Mouse (Mus musculus): ENCODE measurements around the gene Plp2. TPM values are rescaled to one million over a fixed set of nuclear protein-coding genes. Genes with fewer than 3 reads are reported as not detected.

Plp2 gene
- polyA plus RNA-seq, 1 experiment from 2014 or later: 79.5 TPM

Other genes with a start within 250 kb of the Plp2 start
- 0.06 TPM in 1 of 2 replicates, not detected in the other for gene Foxp3, start 97.7 kb downstream of the Plp2 start, polyA plus RNA-seq (2014; fragmentation: Nextera tagmentation; extraction: Ambion mirVana)
- gene Ppp1r3f, start 97.1 kb downstream of the Plp2 start, polyA plus RNA-seq (2014; fragmentation: Nextera tagmentation; extraction: Ambion mirVana): 0.49 and 1.4 TPM in 2 replicates
- gene Ccdc22, start 65.9 kb downstream of the Plp2 start, polyA plus RNA-seq (2014; fragmentation: Nextera tagmentation; extraction: Ambion mirVana): 32.5 and 35.3 TPM in 2 replicates
- 0.03 and 0.08 TPM in 2 replicates for gene Cacna1f, start 64.3 kb downstream of the Plp2 start, polyA plus RNA-seq (2014; fragmentation: Nextera tagmentation; extraction: Ambion mirVana)
- 0.69 and 0.95 TPM in 2 replicates for gene Syp, start 32.9 kb downstream of the Plp2 start, polyA plus RNA-seq (2014; fragmentation: Nextera tagmentation; extraction: Ambion mirVana)
- 2.7 and 4.0 TPM in 2 replicates for gene Prickle3, start 14.1 kb downstream of the Plp2 start, polyA plus RNA-seq (2014; fragmentation: Nextera tagmentation; extraction: Ambion mirVana)
- gene Magix, start 9.9 kb upstream of the Plp2 start, polyA plus RNA-seq (2014; fragmentation: Nextera tagmentation; extraction: Ambion mirVana): 0.06 TPM in 1 of 2 replicates, not detected in the other
- gene Gpkow, start 25.7 kb upstream of the Plp2 start, polyA plus RNA-seq (2014; fragmentation: Nextera tagmentation; extraction: Ambion mirVana): 30.0 and 33.4 TPM in 2 replicates
- gene Wdr45, start 42.9 kb upstream of the Plp2 start, polyA plus RNA-seq (2014; fragmentation: Nextera tagmentation; extraction: Ambion mirVana): 13.7 and 15.2 TPM in 2 replicates
- gene Gm45208, start 50.9 kb upstream of the Plp2 start, polyA plus RNA-seq (2014; fragmentation: Nextera tagmentation; extraction: Ambion mirVana): not detected in 2 replicates
- 29.8 and 32.0 TPM in 2 replicates for gene Praf2, start 57.0 kb upstream of the Plp2 start, polyA plus RNA-seq (2014; fragmentation: Nextera tagmentation; extraction: Ambion mirVana)
- 4.7 and 6.5 TPM in 2 replicates for gene Ccdc120, start 79.5 kb upstream of the Plp2 start, polyA plus RNA-seq (2014; fragmentation: Nextera tagmentation; extraction: Ambion mirVana)
- 15.9 and 16.0 TPM in 2 replicates for gene Tfe3, start 91.2 kb upstream of the Plp2 start, polyA plus RNA-seq (2014; fragmentation: Nextera tagmentation; extraction: Ambion mirVana)
- gene Gripap1, start 118.4 kb upstream of the Plp2 start, polyA plus RNA-seq (2014; fragmentation: Nextera tagmentation; extraction: Ambion mirVana): 45.0 and 47.2 TPM in 2 replicates
- gene Kcnd1, start 150.9 kb upstream of the Plp2 start, polyA plus RNA-seq (2014; fragmentation: Nextera tagmentation; extraction: Ambion mirVana): 0.84 and 0.94 TPM in 2 replicates
- 32.2 and 33.1 TPM in 2 replicates for gene Otud5, start 170.0 kb upstream of the Plp2 start, polyA plus RNA-seq (2014; fragmentation: Nextera tagmentation; extraction: Ambion mirVana)
- 6.8 and 8.5 TPM in 2 replicates for gene Pim2, start 206.9 kb upstream of the Plp2 start, polyA plus RNA-seq (2014; fragmentation: Nextera tagmentation; extraction: Ambion mirVana)
- gene Slc35a2, start 212.6 kb upstream of the Plp2 start, polyA plus RNA-seq (2014; fragmentation: Nextera tagmentation; extraction: Ambion mirVana): 12.5 and 14.4 TPM in 2 replicates
- 91.5 and 95.3 TPM in 2 replicates for gene Pqbp1, start 227.9 kb upstream of the Plp2 start, polyA plus RNA-seq (2014; fragmentation: Nextera tagmentation; extraction: Ambion mirVana)
- 153 and 156 TPM in 2 replicates for gene Timm17b, start 228.0 kb upstream of the Plp2 start, polyA plus RNA-seq (2014; fragmentation: Nextera tagmentation; extraction: Ambion mirVana)
- not detected in 2 replicates for gene Gm10491, start 236.4 kb upstream of the Plp2 start, polyA plus RNA-seq (2014; fragmentation: Nextera tagmentation; extraction: Ambion mirVana)
- gene Gm10490, start 238.2 kb upstream of the Plp2 start, polyA plus RNA-seq (2014; fragmentation: Nextera tagmentation; extraction: Ambion mirVana): not detected in 2 replicates
- gene Pcsk1n, start 248.4 kb upstream of the Plp2 start, polyA plus RNA-seq (2014; fragmentation: Nextera tagmentation; extraction: Ambion mirVana): 0.56 and 0.67 TPM in 2 replicates

Data from liver, embryonic 11.5 days (tissue).